In genomic region chr7:82648353-82649080, GRCm38 (mm10) we compare ENCODE assay signal across 8 mouse cellular contexts. TPM values are rescaled to one million over a fixed set of nuclear protein-coding genes. Genes with fewer than 3 reads are reported as not detected.
A peak's percentile ranks its signal among the peaks of the same experiment; 100 is the strongest.
DNase-seq lines count a peak whose midpoint lies in the region; ATAC-seq and TF ChIP-seq lines count a peak whose summit lies in the region.

Gene Saxo2, minus strand, starts transcription at chr7:82648528.
Gene Efl1, plus strand, starts transcription at chr7:82648614.

- peak within 1 kb of the TSS; percentile 85 for H3K4me3 ChIP-seq in E14TG2a.4 (replicated peaks; ENCODE audit: low read length)
- peak within 1 kb of the TSS; percentile 72 for H3K4me3 ChIP-seq in forebrain, embryonic 13.5 days
- peak within 1 kb of the TSS; percentile 63 for H3K4me3 ChIP-seq in liver, postnatal 0 days (ENCODE audit: low read depth, low read length)
- peak within 1 kb of the TSS; percentile 67 for H3K4me3 ChIP-seq in neural tube, embryonic 14.5 days (ENCODE audit: low read depth, low read length)

- peaks cover 17% of the 10 kb centered on the region for H3K36me3 ChIP-seq in E14TG2a.4 (ENCODE audit: insufficient read depth, low read length)
- H3K36me3 ChIP-seq in forebrain, embryonic 13.5 days (ENCODE audit: poor library complexity, severe bottlenecking), result peaks cover 5% of the 10 kb centered on the region; the same call in 1 of the 2 replicates
- H3K36me3 ChIP-seq in liver, postnatal 0 days (replicated peaks; ENCODE audit: insufficient read depth, low read length), result no peaks in the 10 kb centered on the region
- H3K36me3 ChIP-seq in neural tube, embryonic 14.5 days (ENCODE audit: control insufficient read depth, insufficient read depth, low read length), result no peaks in the 10 kb centered on the region

- H3K27ac ChIP-seq in forebrain, embryonic 13.5 days, result no peak within 1 kb of the TSS
- H3K27ac ChIP-seq in liver, postnatal 0 days (ENCODE audit: low read depth), result peak within 1 kb of the TSS; percentile 49
- no peak within 1 kb of the TSS for H3K27ac ChIP-seq in neural tube, embryonic 14.5 days (ENCODE audit: low read depth, low read length)

- ATAC-seq in forebrain, embryonic 13.5 days, result peak; percentile 99
- peak; percentile 97 for ATAC-seq in liver, postnatal 0 days
- ATAC-seq in neural tube, embryonic 14.5 days (ENCODE audit: low read depth), result peak; percentile 99

- WGBS in forebrain, embryonic 13.5 days, result under 1% methylated on average over 46 of the region's 46 CpGs
- WGBS in large intestine, adult 2 months, result 1% methylated on average over 46 of the region's 46 CpGs
- WGBS in liver, postnatal 0 days (ENCODE audit: insufficient replicate concordance), result under 1% methylated on average over 46 of the region's 46 CpGs
- under 1% methylated on average over 46 of the region's 46 CpGs for WGBS in neural tube, embryonic 14.5 days

- intact Hi-C loops in heart, postnatal 10 days (cut with DNase I), result no loop called here

- no peak for TF ChIP-seq EP300 in liver, postnatal 0 days (IDR thresholded peaks at IDR 0.05; ENCODE audit: low read depth)

- no peaks in the 10 kb centered on the region for H3K27me3 ChIP-seq in E14TG2a.4 (ENCODE audit: insufficient read depth, low read length)
- no peaks in the 10 kb centered on the region for H3K27me3 ChIP-seq in forebrain, embryonic 13.5 days
- no peaks in the 10 kb centered on the region for H3K27me3 ChIP-seq in liver, postnatal 0 days (ENCODE audit: insufficient read depth, low read length)
- H3K27me3 ChIP-seq in neural tube, embryonic 14.5 days (ENCODE audit: control insufficient read depth, insufficient read depth, low read length), result no peaks in the 10 kb centered on the region

- H3K4me2 ChIP-seq in forebrain, embryonic 13.5 days, result peak within 1 kb of the TSS; percentile 71
- H3K4me2 ChIP-seq in liver, postnatal 0 days (ENCODE audit: low read depth, low read length), result peak within 1 kb of the TSS; percentile 79
- H3K4me2 ChIP-seq in neural tube, embryonic 14.5 days (ENCODE audit: low read depth, low read length), result peak within 1 kb of the TSS; percentile 57

- peak; percentile 90 for DNase-seq in c-Kit-positive CD71-positive TER-119-positive erythroid progenitor cells, embryonic 14.5 days (ENCODE audit: low spot score)
- DNase-seq in heart, postnatal 10 days, result peak; percentile 94 to 96
- peak; percentile 82 for DNase-seq in large intestine, adult 2 months (ENCODE audit: low read depth, low spot score)
- peak; percentile 97 for DNase-seq in liver, postnatal 0 days
- DNase-seq in testis, postnatal 10 days (ENCODE audit: low spot score), result peak; percentile 98

- peak within 1 kb of the TSS; percentile 74 for H3K9ac ChIP-seq in forebrain, embryonic 13.5 days
- peak within 1 kb of the TSS; percentile 67 for H3K9ac ChIP-seq in liver, postnatal 0 days (replicated peaks)
- peak within 1 kb of the TSS; percentile 68 for H3K9ac ChIP-seq in neural tube, embryonic 14.5 days (replicated peaks; ENCODE audit: low read depth, low read length)

- H3K9me3 ChIP-seq in E14TG2a.4 (ENCODE audit: low read length), result 0 out of 2 replicates have a peak, but pooled peaks cover 3% of the 10 kb centered on the region
- no peaks in the 10 kb centered on the region for H3K9me3 ChIP-seq in forebrain, embryonic 13.5 days (replicated peaks)
- H3K9me3 ChIP-seq in liver, postnatal 0 days (ENCODE audit: low read length), result no peaks in the 10 kb centered on the region
- H3K9me3 ChIP-seq in neural tube, embryonic 14.5 days (ENCODE audit: control insufficient read depth, low read length), result no peaks in the 10 kb centered on the region

- no peak for TF ChIP-seq CTCF in E14TG2a.4 (conservative IDR thresholded peaks at IDR 0.05; ENCODE audit: low read length)
- 0 out of 2 replicates have a peak, but pooled peaks have one; percentile 8 for TF ChIP-seq CTCF in liver, postnatal 0 days (IDR thresholded peaks at IDR 0.05; ENCODE audit: low read depth)

- H3K4me1 ChIP-seq in E14TG2a.4 (replicated peaks; ENCODE audit: low read depth, low read length), result peaks cover 14% of the 10 kb centered on the region
- peaks cover 10% of the 10 kb centered on the region for H3K4me1 ChIP-seq in forebrain, embryonic 13.5 days
- peaks cover 6% of the 10 kb centered on the region; the same call in 1 of the 2 replicates for H3K4me1 ChIP-seq in liver, postnatal 0 days (ENCODE audit: insufficient read depth)
- H3K4me1 ChIP-seq in neural tube, embryonic 14.5 days (ENCODE audit: control insufficient read depth, insufficient read depth, low read length), result peaks cover 6% of the 10 kb centered on the region; the same call in 1 of the 2 replicates

RNA-seq across cellular contexts. Expression of gene Saxo2, which starts in this region (rescaled TPM):
- polyA plus RNA-seq in forebrain, embryonic 13.5 days (2015; fragmentation: Nextera tagmentation; extraction: Ambion mirVana), result 14.0 and 14.2 TPM in 2 replicates
- 1 to 10 TPM; 1.9 to 3.6 TPM for total RNA-seq in heart, postnatal 10 days (2021)
- polyA plus RNA-seq in large intestine, adult 2 months (2012; rRNA removed), result 0.25 and 0.51 TPM in 2 replicates
- polyA plus RNA-seq in liver, postnatal 0 days (2015; fragmentation: Nextera tagmentation; extraction: Ambion mirVana), result 0.22 and 0.41 TPM in 2 replicates
- polyA plus RNA-seq in neural tube, embryonic 14.5 days (2014; fragmentation: Nextera tagmentation; extraction: Ambion mirVana), result 28.3 and 38.2 TPM in 2 replicates

RNA-seq across cellular contexts. Expression of gene Efl1, which starts in this region (rescaled TPM):
- 21.1 and 22.1 TPM in 2 replicates for polyA plus RNA-seq in forebrain, embryonic 13.5 days (2015; fragmentation: Nextera tagmentation; extraction: Ambion mirVana)
- 10 to 100 TPM; 13.4 to 14.0 TPM for total RNA-seq in heart, postnatal 10 days (2021)
- polyA plus RNA-seq in large intestine, adult 2 months (2012; rRNA removed), result 4.3 and 7.2 TPM in 2 replicates
- 5.8 and 6.5 TPM in 2 replicates for polyA plus RNA-seq in liver, postnatal 0 days (2015; fragmentation: Nextera tagmentation; extraction: Ambion mirVana)
- polyA plus RNA-seq in neural tube, embryonic 14.5 days (2014; fragmentation: Nextera tagmentation; extraction: Ambion mirVana), result 20.5 and 28.1 TPM in 2 replicates
